Mouse (Mus musculus) heart, embryonic 13.5 days (tissue): ENCODE results near the gene Elf3. TPM values are rescaled to one million over a fixed set of nuclear protein-coding genes. Genes with fewer than 3 reads are reported as not detected.

ENCODE experiments used
- ATAC-seq: fragments of 200-750 bp; cut with Nextera tagmentation; 2 replicates; pipeline ENCODE4 v1.8.0; 2017; ENCODE audit warnings: moderate TSS enrichment; ENCODE audit not compliant: insufficient number of reproducible peaks, low FRiP score, low TSS enrichment; ENCODE audit errors: extremely low read depth
- H3K27ac ChIP-seq: fragments of 300-500 bp; sonication (generic); replicated peaks from 2 replicates; pipeline ENCODE4 v1.5.1; 2015; ENCODE audit warnings: moderate library complexity, mild to moderate bottlenecking, inconsistent platforms
- H3K27me3 ChIP-seq: fragments of 300-500 bp; sonication (generic); replicated peaks from 2 replicates; pipeline ENCODE4 v1.6.1; 2015; ENCODE audit warnings: mild to moderate bottlenecking, inconsistent platforms
- H3K36me3 ChIP-seq: fragments of 300-500 bp; sonication (generic); 2 replicates; pipeline ENCODE4 v1.6.1; 2015; ENCODE audit warnings: mild to moderate bottlenecking, inconsistent platforms
- H3K4me1 ChIP-seq: fragments of 300-500 bp; sonication (generic); 2 replicates; pipeline ENCODE4 v1.6.1; 2015; ENCODE audit warnings: inconsistent platforms
- H3K4me2 ChIP-seq: fragments of 300-500 bp; sonication (generic); 2 replicates; pipeline ENCODE4 v1.6.1; 2015; ENCODE audit warnings: inconsistent platforms, mild to moderate bottlenecking, moderate library complexity
- H3K4me3 ChIP-seq: fragments of 300-500 bp; sonication (generic); 2 replicates; pipeline ENCODE4 v1.5.1; 2015; ENCODE audit warnings: moderate library complexity, mild to moderate bottlenecking, inconsistent platforms
- H3K9ac ChIP-seq: fragments of 300-500 bp; sonication (generic); 2 replicates; pipeline ENCODE4 v1.6.1; 2015; ENCODE audit warnings: inconsistent platforms, mild to moderate bottlenecking, moderate library complexity
- H3K9me3 ChIP-seq: fragments of 300-500 bp; sonication (generic); 2 replicates; pipeline ENCODE4 v1.6.1; 2016; ENCODE audit warnings: inconsistent platforms
- WGBS: fragments of 180-500 bp; shearing (Covaris S2); methylation state at CpG from one replicate; pipeline ENCODE4 v1.1.7; 2015; ENCODE audit warnings: mixed read lengths; 5-methylcytosine and 5-hydroxymethylcytosine counted together
- polyA plus RNA-seq: library from polyadenylated mRNA; unstranded; fragments of >200 nt; fragmentation: Nextera tagmentation; extraction: Ambion mirVana; gene quantifications from 2 replicates; pipeline ENCODE4 v1.2.1, GENCODE M21; 2015

The Elf3 gene
- polyA plus RNA-seq, 1 experiment from 2014 or later: 0.86 TPM

DNA sequence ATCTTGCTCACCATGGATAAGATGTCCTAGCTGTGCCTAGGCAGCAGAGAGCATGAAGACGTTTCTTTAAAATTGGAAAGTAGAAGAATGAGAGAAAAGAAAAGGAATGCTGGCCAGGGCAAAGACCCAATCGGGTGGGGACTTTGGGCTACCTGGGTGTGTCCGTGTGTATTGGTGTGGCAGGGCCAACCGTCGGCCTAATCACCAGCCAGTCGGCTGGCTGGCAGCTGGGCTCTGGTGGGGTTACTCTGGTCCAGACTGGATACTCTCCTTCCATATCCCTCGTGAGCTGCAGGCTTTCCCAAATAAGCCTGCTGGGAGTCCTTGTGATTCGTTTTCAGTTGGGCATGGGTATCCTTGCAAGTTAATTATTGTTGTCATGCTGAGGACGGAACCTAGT lies 49.7 kb downstream of the Elf3 start:
- WGBS: 68% methylated on average over 9 of the region's 9 CpGs
- Histone ChIP-seq H3K4me2 (no peak overlapping the region), H3K9me3 (no peaks in the 10 kb centered on the region), H3K4me3 (no peak overlapping the region), H3K4me1 (peaks cover 17% of the 10 kb centered on the region), H3K27me3 (peaks cover 40% of the 10 kb centered on the region), H3K9ac (no peak overlapping the region), H3K36me3 (no peaks in the 10 kb centered on the region), H3K27ac (no peak overlapping the region)
- ATAC-seq: no peak

DNA sequence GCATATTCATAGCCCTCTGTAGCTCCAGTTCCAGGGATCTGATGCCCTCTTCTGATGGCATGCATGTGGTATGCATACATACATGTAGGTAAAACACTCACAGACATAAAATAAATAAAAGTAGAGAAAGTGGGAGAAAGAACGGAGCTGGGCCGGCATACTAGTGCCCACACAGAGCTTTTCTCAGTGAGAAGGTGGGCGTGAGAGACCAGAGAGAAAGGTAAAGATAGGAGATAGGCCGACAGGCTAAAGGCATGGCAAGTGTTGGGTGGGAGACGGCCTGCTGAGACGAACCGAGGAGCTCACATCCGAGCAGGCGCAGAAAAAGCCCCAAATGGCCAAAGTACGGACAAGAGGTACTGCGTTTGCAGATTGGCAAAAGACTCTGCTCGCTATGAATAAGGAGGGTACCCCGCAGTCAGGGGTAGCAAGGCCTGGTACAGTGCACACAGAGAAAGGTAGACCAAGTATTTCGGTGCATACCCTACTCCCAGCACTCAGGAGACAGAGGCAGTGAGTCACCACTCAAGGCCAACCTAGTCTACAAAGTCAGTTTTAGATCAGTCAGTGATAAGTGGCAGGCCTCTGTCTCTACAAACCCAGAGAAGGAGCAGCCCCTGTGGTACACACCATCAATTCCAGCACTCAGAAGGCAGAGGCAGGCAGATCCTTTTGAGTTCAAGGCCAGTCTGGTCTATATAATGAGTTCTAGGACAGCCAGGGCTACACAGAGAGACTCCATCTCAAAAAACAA lies 51.6 kb downstream of the Elf3 start:
- H3K27ac ChIP-seq: no peak overlapping the region
- ATAC-seq: no peak
- WGBS: 86% methylated on average over 14 of the region's 14 CpGs

DNA sequence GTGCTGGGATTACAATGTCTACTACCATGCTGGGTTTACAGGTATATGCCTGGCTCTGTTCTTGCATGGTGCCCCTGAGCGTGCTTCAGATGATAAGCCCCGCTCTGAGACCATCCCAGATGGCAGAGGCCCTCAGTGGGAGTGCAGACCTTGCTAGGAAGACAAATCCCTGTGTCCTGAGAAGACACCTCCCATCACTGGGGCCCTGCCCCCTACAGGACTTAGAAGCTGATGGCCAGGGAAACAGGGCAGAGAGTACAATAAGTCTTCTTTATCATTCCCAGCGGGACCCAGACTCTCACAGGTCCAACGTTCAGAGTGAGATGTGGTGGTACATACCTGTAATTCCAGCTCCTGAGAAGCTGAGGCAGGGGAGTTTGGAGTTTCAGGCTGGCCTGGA lies 53.1 kb downstream of the Elf3 start:
- 44% methylated on average over 4 of the region's 4 CpGs for WGBS
- Histone ChIP-seq H3K27ac (no peak overlapping the region), H3K9ac (no peak overlapping the region), H3K4me2 (no peak overlapping the region), H3K4me1 (peaks cover 17% of the 10 kb centered on the region), H3K9me3 (no peaks in the 10 kb centered on the region), H3K4me3 (no peak overlapping the region), H3K27me3 (peaks cover 71% of the 10 kb centered on the region), H3K36me3 (no peaks in the 10 kb centered on the region)
- ATAC-seq: no peak

More for the DNA sequence above, 51.6 kb downstream of the Elf3 start:
- Histone ChIP-seq H3K4me1 (peaks cover 17% of the 10 kb centered on the region), H3K9me3 (no peaks in the 10 kb centered on the region), H3K36me3 (no peaks in the 10 kb centered on the region), H3K27me3 (peaks cover 59% of the 10 kb centered on the region), H3K9ac (no peak overlapping the region), H3K4me2 (no peak overlapping the region), H3K4me3 (no peak overlapping the region)

DNA sequence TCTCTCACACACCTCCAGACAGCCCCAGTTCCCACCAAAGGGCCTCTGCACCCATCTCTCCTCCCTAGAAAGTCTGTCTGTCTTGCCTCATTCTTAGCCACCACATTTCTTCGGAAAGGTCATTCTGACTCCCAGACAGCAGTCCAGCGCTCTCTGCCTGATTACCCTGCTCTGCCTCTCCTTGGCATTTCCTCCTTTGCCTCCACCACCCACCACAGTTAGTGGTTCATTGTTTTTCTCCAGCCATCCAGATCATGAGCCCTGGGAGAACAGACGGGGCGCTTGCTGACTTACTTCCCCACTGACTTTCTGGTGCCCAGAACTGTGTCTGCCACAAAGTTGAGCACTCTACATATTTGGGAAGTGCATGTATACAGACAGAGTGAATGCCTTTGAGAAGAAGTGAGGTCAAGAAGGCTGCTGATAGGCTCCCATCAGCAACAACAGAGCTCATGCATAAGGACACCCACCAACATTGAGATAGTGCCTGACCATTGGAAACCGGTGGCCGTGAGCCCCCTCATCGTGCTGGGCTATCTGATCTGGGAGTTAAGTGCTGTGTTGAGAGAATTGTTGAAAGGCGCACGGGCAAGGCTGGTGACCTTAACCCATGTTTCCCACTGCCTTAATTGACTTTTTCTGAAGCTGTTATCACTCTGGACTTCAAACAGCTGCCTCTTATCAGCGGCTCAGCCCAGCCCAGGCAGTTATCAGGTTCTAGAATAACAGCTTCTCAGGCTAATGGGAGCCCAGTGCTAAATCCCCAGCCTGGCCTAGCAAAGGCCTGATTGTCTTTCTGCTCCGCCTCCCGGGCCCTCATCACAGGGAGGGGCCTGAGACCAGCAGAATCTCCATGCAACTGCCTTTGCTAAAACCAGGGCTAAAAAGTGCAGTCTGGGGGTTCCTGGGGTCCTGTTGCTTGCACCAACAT lies 53.9 kb downstream of the Elf3 start:
- no peaks in the 10 kb centered on the region for H3K36me3 ChIP-seq
- H3K9me3 ChIP-seq: no peaks in the 10 kb centered on the region
- H3K27me3 ChIP-seq: peaks cover 75% of the 10 kb centered on the region
- no peak overlapping the region for H3K4me2 ChIP-seq
- H3K27ac ChIP-seq: no peak overlapping the region
- 10% methylated on average over 12 of the region's 12 CpGs for WGBS
- ATAC-seq: no peak
- peaks cover 20% of the 10 kb centered on the region for H3K4me1 ChIP-seq
- no peak overlapping the region for H3K9ac ChIP-seq
- H3K4me3 ChIP-seq: no peak overlapping the region

Other genes with a start within 250 kb of the Elf3 start
- 1.3 and 2.7 TPM in 2 replicates for gene Lgr6, start 153.3 kb downstream of the Elf3 start, polyA plus RNA-seq
- 1.2 and 1.4 TPM in 2 replicates for gene Ptpn7, start 125.9 kb downstream of the Elf3 start, polyA plus RNA-seq
- 33.3 and 33.9 TPM in 2 replicates for gene Arl8a, start 111.7 kb downstream of the Elf3 start, polyA plus RNA-seq
- gene Gpr37l1, start 90.9 kb downstream of the Elf3 start, polyA plus RNA-seq: not detected in 2 replicates
- 52.8 and 57.5 TPM in 2 replicates for gene Rnpep, start 25.5 kb upstream of the Elf3 start, polyA plus RNA-seq
- 313 and 356 TPM in 2 replicates for gene Timm17a, start 55.2 kb upstream of the Elf3 start, polyA plus RNA-seq
- gene Lmod1, start 66.2 kb upstream of the Elf3 start, polyA plus RNA-seq: 1.2 and 1.4 TPM in 2 replicates
- 27.5 and 30.8 TPM in 2 replicates for gene Shisa4, start 116.7 kb upstream of the Elf3 start, polyA plus RNA-seq
- 76.6 and 80.2 TPM in 2 replicates for gene Ipo9, start 171.9 kb upstream of the Elf3 start, polyA plus RNA-seq